Comparison of ENCODE assay signal across 25 mouse cellular contexts in genomic region chr14:124536106-124536505, GRCm38 (mm10).
DNase-seq lines count a peak whose midpoint lies in the region; ATAC-seq and TF ChIP-seq lines count a peak whose summit lies in the region.
"Had no signal": no experiment of that assay in that cellular context is flagged by ENCODE, and none has a peak within 500 bp of the region (broad histone marks: within the 10 kb centered on the region; RNA-seq: fewer than 3 reads in every experiment).

No protein-coding gene starts in this region.

- no peak overlapping the region for H3K4me3 ChIP-seq in midbrain, postnatal 0 days (ENCODE audit: low read depth, low read length)
- no peak overlapping the region for H3K4me3 ChIP-seq in midbrain, embryonic 14.5 days (replicated peaks; ENCODE audit: low read depth, low read length)
- H3K4me3 ChIP-seq in cerebellum, adult 2 months (replicated peaks; ENCODE audit: insufficient read depth, low read depth, low read length), result no peak overlapping the region
- H3K4me3 ChIP-seq in layer of hippocampus, adult 2 months, result no peak overlapping the region
- H3K4me3 ChIP-seq: embryonic facial prominence, embryonic 13.5 days; forebrain, embryonic 12.5 days; gastrocnemius, adult 2 months; heart, embryonic 13.5 days; hindbrain, embryonic 12.5 days; kidney, embryonic 15.5 days had no signal

- no peak overlapping the region for H3K27ac ChIP-seq in midbrain, postnatal 0 days (ENCODE audit: low read depth, low read length)
- no peak overlapping the region for H3K27ac ChIP-seq in midbrain, embryonic 14.5 days (replicated peaks; ENCODE audit: low read depth, low read length)
- no peak overlapping the region for H3K27ac ChIP-seq in cerebellum, adult 2 months (ENCODE audit: insufficient read depth, low read length)
- no peak overlapping the region for H3K27ac ChIP-seq in layer of hippocampus, adult 2 months
- H3K27ac ChIP-seq: embryonic facial prominence, embryonic 13.5 days; forebrain, embryonic 12.5 days; gastrocnemius, adult 2 months; heart, embryonic 13.5 days; hindbrain, embryonic 12.5 days; kidney, embryonic 15.5 days had no signal

- WGBS in midbrain, postnatal 0 days, result 70% methylated on average over 3 of the region's 3 CpGs
- 86% methylated on average over 3 of the region's 3 CpGs for WGBS in midbrain, embryonic 14.5 days
- 9% methylated on average over 3 of the region's 3 CpGs for WGBS in cerebellum, adult 2 months

- no peak for TF ChIP-seq POLR2A in cerebellum, adult 2 months (IDR thresholded peaks at IDR 0.05; ENCODE audit: borderline replicate concordance, insufficient read depth, low read length)

- H3K4me1 ChIP-seq in midbrain, postnatal 0 days (ENCODE audit: insufficient read depth, low read length), result no peaks in the 10 kb centered on the region
- no peaks in the 10 kb centered on the region for H3K4me1 ChIP-seq in midbrain, embryonic 14.5 days (ENCODE audit: control insufficient read depth, insufficient read depth, low read length)
- H3K4me1 ChIP-seq in cerebellum, adult 2 months (ENCODE audit: control insufficient read depth, insufficient read depth, low read length), result no peaks in the 10 kb centered on the region; the same call in 1 of the 2 replicates
- H3K4me1 ChIP-seq: embryonic facial prominence, embryonic 13.5 days; forebrain, embryonic 12.5 days; heart, embryonic 13.5 days; hindbrain, embryonic 12.5 days; kidney, embryonic 15.5 days had no signal

- H3K27me3 ChIP-seq in midbrain, postnatal 0 days (ENCODE audit: insufficient read depth, low read length), result no peaks in the 10 kb centered on the region
- H3K27me3 ChIP-seq in midbrain, embryonic 14.5 days (ENCODE audit: control insufficient read depth, insufficient read depth, low read length), result no peaks in the 10 kb centered on the region
- no peaks in the 10 kb centered on the region for H3K27me3 ChIP-seq in cerebellum, adult 2 months (ENCODE audit: control insufficient read depth, insufficient read depth, low read length)
- H3K27me3 ChIP-seq: CH12.LX; embryonic facial prominence, embryonic 13.5 days; forebrain, embryonic 12.5 days; heart, embryonic 13.5 days; hindbrain, embryonic 12.5 days; kidney, embryonic 15.5 days; Patski had no signal

- no peak for TF ChIP-seq CTCF in midbrain, postnatal 0 days (IDR thresholded peaks at IDR 0.05)
- no peak for TF ChIP-seq CTCF in cerebellum, adult 2 months (IDR thresholded peaks at IDR 0.05; ENCODE audit: borderline replicate concordance, insufficient read depth, low read depth, low read length)
- TF ChIP-seq CTCF in layer of hippocampus, adult 2 months (conservative IDR thresholded peaks at IDR 0.05), result no peak

- no peaks in the 10 kb centered on the region for H3K36me3 ChIP-seq in midbrain, postnatal 0 days (ENCODE audit: insufficient read depth, low read length)
- no peaks in the 10 kb centered on the region for H3K36me3 ChIP-seq in midbrain, embryonic 14.5 days (ENCODE audit: control insufficient read depth, insufficient read depth, low read length)
- H3K36me3 ChIP-seq: embryonic facial prominence, embryonic 13.5 days; forebrain, embryonic 12.5 days; heart, embryonic 13.5 days; hindbrain, embryonic 12.5 days; kidney, embryonic 15.5 days had no signal

- H3K4me2 ChIP-seq in midbrain, postnatal 0 days (ENCODE audit: low read depth, low read length, poor library complexity, severe bottlenecking), result no peak overlapping the region
- no peak overlapping the region for H3K4me2 ChIP-seq in midbrain, embryonic 14.5 days (ENCODE audit: low read length)
- H3K4me2 ChIP-seq: embryonic facial prominence, embryonic 13.5 days; forebrain, embryonic 12.5 days; heart, embryonic 13.5 days; hindbrain, embryonic 12.5 days; kidney, embryonic 15.5 days had no signal

- no peak overlapping the region for H3K9ac ChIP-seq in midbrain, postnatal 0 days (replicated peaks; ENCODE audit: low read length, poor library complexity, severe bottlenecking)
- no peak overlapping the region for H3K9ac ChIP-seq in midbrain, embryonic 14.5 days (replicated peaks; ENCODE audit: low read length)
- H3K9ac ChIP-seq: embryonic facial prominence, embryonic 13.5 days; forebrain, embryonic 12.5 days; heart, embryonic 13.5 days; hindbrain, embryonic 12.5 days; kidney, embryonic 15.5 days had no signal

- ATAC-seq in midbrain, postnatal 0 days (ENCODE audit: low FRiP score), result no peak
- no peak for ATAC-seq in midbrain, embryonic 14.5 days (ENCODE audit: low FRiP score, low TSS enrichment)
- ATAC-seq: activated CD4-positive, CD25-positive, alpha-beta regulatory T cell, adult 4 months; forebrain, embryonic 16.5 days; hindbrain, embryonic 16.5 days; Patski had no signal

- no peaks in the 10 kb centered on the region for H3K9me3 ChIP-seq in midbrain, postnatal 0 days (ENCODE audit: low read length)
- H3K9me3 ChIP-seq in midbrain, embryonic 14.5 days (ENCODE audit: control insufficient read depth, low read length), result no peaks in the 10 kb centered on the region
- H3K9me3 ChIP-seq: embryonic facial prominence, embryonic 13.5 days; forebrain, embryonic 12.5 days; heart, embryonic 13.5 days; hindbrain, embryonic 12.5 days; kidney, embryonic 15.5 days had no signal

- DNase-seq in midbrain, postnatal 0 days (ENCODE audit: low spot score), result peak; percentile 17
- DNase-seq in midbrain, embryonic 14.5 days, result no peak
- peak; percentile 74 to 95 for DNase-seq in cerebellum, adult 2 months
- peak; percentile 60 to 64 for DNase-seq in cerebellum, postnatal 10 days
- peak; percentile 5 for DNase-seq in forelimb bud, embryonic 11.5 days (ENCODE audit: low read depth, low spot score)
- DNase-seq in lung, postnatal 36 days, result no peak
- no peak for DNase-seq in lung, postnatal 4 days
- DNase-seq in layer of hippocampus, adult 2 months (ENCODE audit: low spot score in 2 of 2), result no peak
- DNase-seq: adrenal gland, adult 2 months; adrenal gland, postnatal 25 days; gastrocnemius, adult 2 months; gastrocnemius, postnatal 36 days; heart, adult 11 months; heart, postnatal 36 days; kidney, adult 2 months had no signal

Comparison
In these comparisons a context has a peak if more than half of its experiments do, and no peak if none do; other contexts are left out.
1. DNase-seq: peak in midbrain, postnatal 0 days (single experiment), cerebellum, adult 2 months (2 of 2), cerebellum, postnatal 10 days (2 of 2) and forelimb bud, embryonic 11.5 days (single experiment); none in midbrain, embryonic 14.5 days (single experiment), lung, postnatal 36 days (single experiment), lung, postnatal 4 days (0 of 2) and layer of hippocampus, adult 2 months (0 of 2).